Mouse (Mus musculus): ENCODE data around the gene Flad1. TPM values are rescaled to one million over a fixed set of nuclear protein-coding genes. Genes with fewer than 3 reads are reported as not detected.

Flad1 gene
- total and polyA plus RNA-seq, 2 experiments = 29.0 to 67.3 TPM

DNA sequence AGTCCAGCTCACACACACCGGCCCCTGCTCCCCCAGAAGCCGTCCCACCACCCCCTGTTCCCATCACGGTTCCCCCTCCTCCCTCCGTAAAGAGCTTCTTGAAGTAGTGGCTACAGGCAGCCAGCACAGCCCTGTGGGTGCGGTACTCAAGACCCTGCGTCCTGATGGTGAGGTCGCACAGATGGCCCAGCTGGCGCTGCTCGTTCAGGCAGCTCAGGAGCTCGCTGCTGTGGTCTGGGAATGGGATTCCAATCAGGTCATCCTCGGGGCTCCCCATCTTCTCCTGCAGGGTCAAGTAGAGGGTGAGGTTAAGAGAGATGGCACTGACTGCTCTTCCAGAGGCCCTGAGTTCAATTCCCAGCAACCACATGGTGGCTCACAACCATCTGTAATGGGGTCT lies 30.4 kb downstream of the Flad1 start:
- TF ChIP-seq CTCF (IDR thresholded peaks at IDR 0.05; ENCODE audit: low read depth, low read length) = no peak
- TF ChIP-seq POLR2A (IDR thresholded peaks at IDR 0.05; ENCODE audit: extremely low read depth, insufficient read depth, low read length) = no peak
- Histone ChIP-seq H3K9ac (ENCODE audit: low read depth, low read length) (no peak overlapping the region), H3K4me1 (ENCODE audit: control insufficient read depth, insufficient read depth, low read length) (no peaks in the 10 kb centered on the region; the same call in 1 of the 2 replicates), H3K79me2 (ENCODE audit: control insufficient read depth, insufficient read depth, low read length) (peaks cover 23% of the 10 kb centered on the region; the same call in 1 of the 2 replicates), H3K27me3 (ENCODE audit: control insufficient read depth, insufficient read depth, low read length) (no peaks in the 10 kb centered on the region), H3K36me3 (ENCODE audit: control insufficient read depth, insufficient read depth, low read length) (peaks cover 8% of the 10 kb centered on the region; the same call in 1 of the 2 replicates), H3K4me3 (ENCODE audit: insufficient read depth, low read depth, low read length) (no peak overlapping the region), H3K27ac (replicated peaks; ENCODE audit: insufficient read depth, low read depth, low read length) (no peak overlapping the region)
- DNase-seq (ENCODE audit: extremely low read depth, low read depth, low spot score) = no peak
- 97% methylated on average over 11 of the region's 11 CpGs for WGBS

DNA sequence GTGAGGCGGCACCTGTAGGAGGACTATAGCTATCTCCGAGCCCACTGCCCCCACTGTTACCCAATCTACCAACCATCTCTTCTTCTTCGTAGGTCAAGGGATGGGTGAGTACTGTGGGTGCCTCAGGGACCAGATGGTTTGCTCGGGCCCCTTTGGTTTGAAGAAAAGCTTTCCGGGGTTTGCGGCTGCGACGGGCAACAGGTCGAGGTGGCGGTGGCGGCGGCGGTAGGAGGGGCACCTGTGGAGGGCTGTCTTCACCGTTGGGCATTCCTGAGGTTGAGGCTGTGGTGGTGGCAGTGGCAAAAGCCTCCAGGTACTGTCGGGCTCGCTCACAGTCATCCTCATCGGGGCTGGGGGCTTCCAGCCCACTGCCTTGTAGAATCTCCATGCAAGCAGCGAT lies 31.0 kb downstream of the Flad1 start:
- Histone ChIP-seq H3K27me3 (ENCODE audit: control insufficient read depth, insufficient read depth, low read length) (no peaks in the 10 kb centered on the region), H3K4me1 (ENCODE audit: control insufficient read depth, insufficient read depth, low read length) (no peaks in the 10 kb centered on the region; the same call in 1 of the 2 replicates), H3K9ac (ENCODE audit: low read depth, low read length) (no peak overlapping the region), H3K79me2 (ENCODE audit: control insufficient read depth, insufficient read depth, low read length) (peaks cover 19% of the 10 kb centered on the region; the same call in 1 of the 2 replicates), H3K27ac (replicated peaks; ENCODE audit: insufficient read depth, low read depth, low read length) (no peak overlapping the region), H3K36me3 (ENCODE audit: control insufficient read depth, insufficient read depth, low read length) (peaks cover 6% of the 10 kb centered on the region; the same call in 1 of the 2 replicates), H3K4me3 (ENCODE audit: insufficient read depth, low read depth, low read length) (no peak overlapping the region)
- WGBS = 96% methylated on average over 18 of the region's 18 CpGs
- DNase-seq (ENCODE audit: extremely low read depth, low read depth, low spot score) = no peak
- no peak for TF ChIP-seq CTCF (IDR thresholded peaks at IDR 0.05; ENCODE audit: low read depth, low read length)
- no peak for TF ChIP-seq POLR2A (IDR thresholded peaks at IDR 0.05; ENCODE audit: extremely low read depth, insufficient read depth, low read length)

DNA sequence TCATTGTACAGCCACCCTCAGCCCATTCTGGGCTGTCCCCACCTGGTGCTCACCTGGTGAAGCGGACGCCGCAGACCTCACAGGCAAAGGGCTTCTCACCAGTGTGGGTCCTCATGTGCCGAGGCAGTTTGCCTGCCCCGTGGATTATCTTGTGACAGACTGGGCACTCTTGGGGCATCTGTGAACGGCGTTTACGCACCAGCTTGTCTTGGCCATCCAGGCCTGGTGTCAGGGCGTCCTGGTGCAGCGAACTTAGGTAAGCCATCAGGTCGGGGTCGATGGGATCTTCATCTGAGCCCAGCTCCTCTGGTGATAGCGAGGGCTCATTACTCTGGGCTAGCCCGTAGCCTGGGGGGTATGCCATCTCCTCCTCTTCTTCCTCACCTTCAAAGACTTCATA lies 31.4 kb downstream of the Flad1 start:
- 95% methylated on average over 14 of the region's 14 CpGs for WGBS
- no peaks in the 10 kb centered on the region for H3K27me3 ChIP-seq (ENCODE audit: control insufficient read depth, insufficient read depth, low read length)
- H3K9ac ChIP-seq (ENCODE audit: low read depth, low read length) = no peak overlapping the region
- no peak for TF ChIP-seq POLR2A (IDR thresholded peaks at IDR 0.05; ENCODE audit: extremely low read depth, insufficient read depth, low read length)
- no peak for TF ChIP-seq CTCF (IDR thresholded peaks at IDR 0.05; ENCODE audit: low read depth, low read length)
- H3K79me2 ChIP-seq (ENCODE audit: control insufficient read depth, insufficient read depth, low read length) = peaks cover 16% of the 10 kb centered on the region; the same call in 1 of the 2 replicates
- no peak overlapping the region for H3K27ac ChIP-seq (replicated peaks; ENCODE audit: insufficient read depth, low read depth, low read length)
- no peak overlapping the region for H3K4me3 ChIP-seq (ENCODE audit: insufficient read depth, low read depth, low read length)
- H3K36me3 ChIP-seq (ENCODE audit: control insufficient read depth, insufficient read depth, low read length) = peaks cover 6% of the 10 kb centered on the region; the same call in 1 of the 2 replicates
- DNase-seq (ENCODE audit: extremely low read depth, low read depth, low spot score) = no peak
- no peaks in the 10 kb centered on the region; the same call in 1 of the 2 replicates for H3K4me1 ChIP-seq (ENCODE audit: control insufficient read depth, insufficient read depth, low read length)

DNA sequence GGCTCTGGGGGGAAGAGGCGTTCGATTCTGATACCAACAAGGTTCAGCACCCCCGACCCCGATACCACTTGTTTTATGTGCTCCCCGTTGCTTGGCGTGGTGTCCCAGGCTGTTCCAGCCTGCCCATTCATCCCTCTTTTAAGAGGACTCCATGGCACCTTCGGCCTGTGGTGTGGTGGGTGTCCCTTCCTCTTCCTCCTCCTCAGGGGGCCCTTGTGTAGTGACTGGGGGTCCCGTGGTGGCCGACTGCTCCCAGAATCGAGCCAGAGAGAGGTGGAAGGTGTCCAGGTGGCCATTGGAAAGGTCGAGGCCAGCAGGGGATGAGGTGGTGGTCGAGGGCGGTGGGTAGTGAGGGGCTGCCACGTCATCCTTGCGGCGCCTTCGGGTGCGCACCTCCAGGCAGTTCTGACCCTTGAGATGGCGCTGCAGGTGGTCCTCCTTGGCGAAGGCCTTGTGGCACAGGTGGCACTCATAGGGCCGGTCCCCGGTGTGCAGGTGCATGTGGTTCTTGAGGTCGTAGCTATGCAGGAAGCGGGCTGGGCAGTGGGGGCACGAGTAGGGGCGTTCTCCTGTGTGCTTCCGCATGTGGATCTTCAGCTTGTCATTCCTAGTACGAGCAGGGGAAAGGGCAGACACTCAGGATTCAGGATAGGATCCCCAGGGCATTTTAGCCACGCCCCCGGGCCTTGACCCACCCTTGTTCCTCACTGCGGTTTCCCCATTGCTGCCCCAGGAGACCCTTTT lies 32.1 kb downstream of the Flad1 start:
- Histone ChIP-seq H3K4me3 (ENCODE audit: insufficient read depth, low read depth, low read length) (no peak overlapping the region), H3K4me1 (ENCODE audit: control insufficient read depth, insufficient read depth, low read length) (no peaks in the 10 kb centered on the region; the same call in 1 of the 2 replicates), H3K27ac (replicated peaks; ENCODE audit: insufficient read depth, low read depth, low read length) (no peak overlapping the region), H3K36me3 (ENCODE audit: control insufficient read depth, insufficient read depth, low read length) (peaks cover 6% of the 10 kb centered on the region; the same call in 1 of the 2 replicates), H3K27me3 (ENCODE audit: control insufficient read depth, insufficient read depth, low read length) (no peaks in the 10 kb centered on the region), H3K9ac (ENCODE audit: low read depth, low read length) (no peak overlapping the region), H3K79me2 (ENCODE audit: control insufficient read depth, insufficient read depth, low read length) (peaks cover 10% of the 10 kb centered on the region; the same call in 1 of the 2 replicates)
- 86% methylated on average over 31 of the region's 31 CpGs for WGBS
- no peak for DNase-seq (ENCODE audit: extremely low read depth, low read depth, low spot score)
- TF ChIP-seq CTCF (IDR thresholded peaks at IDR 0.05; ENCODE audit: low read depth, low read length) (no peak), POLR2A (IDR thresholded peaks at IDR 0.05; ENCODE audit: extremely low read depth, insufficient read depth, low read length) (no peak)

DNA sequence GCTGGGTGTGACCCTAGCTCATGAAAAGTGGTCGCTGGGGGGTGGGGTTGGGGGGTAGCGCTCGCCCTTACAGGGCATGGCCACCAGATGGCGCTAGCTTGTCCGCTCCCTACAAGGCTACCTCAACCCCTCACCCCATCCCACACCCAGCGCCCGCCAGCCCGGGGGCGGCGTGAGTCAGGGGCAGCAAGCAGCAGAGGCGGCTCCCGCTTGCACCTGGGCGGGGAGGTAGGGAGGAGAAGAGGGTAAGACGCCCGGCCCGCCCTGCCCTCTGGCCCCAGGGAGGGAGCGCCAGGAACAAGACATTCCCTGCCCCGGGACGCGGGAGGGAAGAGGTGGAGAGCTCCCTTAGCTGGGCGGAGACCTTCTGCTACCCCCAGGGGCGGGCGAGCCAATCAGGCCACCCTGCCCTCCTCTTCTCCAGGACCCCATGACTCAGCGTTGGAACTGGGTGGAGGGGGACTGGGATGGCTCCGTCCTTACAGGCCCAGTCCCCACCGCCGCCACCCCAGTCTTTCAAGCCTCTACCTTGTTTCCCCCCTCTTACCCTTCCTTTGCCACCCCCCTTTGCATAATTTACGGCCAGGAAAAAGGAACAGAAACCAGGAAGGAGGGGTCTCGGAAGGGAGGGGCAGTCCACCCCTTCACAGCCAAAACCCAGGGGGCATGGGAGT lies 33.1 kb downstream of the Flad1 start:
- Histone ChIP-seq H3K4me1 (ENCODE audit: control insufficient read depth, insufficient read depth, low read length) (no peaks in the 10 kb centered on the region), H3K27ac (replicated peaks; ENCODE audit: insufficient read depth, low read depth, low read length) (no peak overlapping the region), H3K79me2 (ENCODE audit: control insufficient read depth, insufficient read depth, low read length) (peaks cover under 1% of the 10 kb centered on the region; the same call in 1 of the 2 replicates), H3K4me3 (ENCODE audit: insufficient read depth, low read depth, low read length) (peak overlapping the region; percentile 33; the same call in 1 of the 2 replicates), H3K9ac (ENCODE audit: low read depth, low read length) (peak overlapping the region; percentile 43), H3K27me3 (ENCODE audit: control insufficient read depth, insufficient read depth, low read length) (no peaks in the 10 kb centered on the region), H3K36me3 (ENCODE audit: control insufficient read depth, insufficient read depth, low read length) (peaks cover 6% of the 10 kb centered on the region; the same call in 1 of the 2 replicates)
- no peak for DNase-seq (ENCODE audit: extremely low read depth, low read depth, low spot score)
- no peak for TF ChIP-seq POLR2A (IDR thresholded peaks at IDR 0.05; ENCODE audit: extremely low read depth, insufficient read depth, low read length)
- TF ChIP-seq CTCF (IDR thresholded peaks at IDR 0.05; ENCODE audit: low read depth, low read length) = peak; percentile 85
- 52% methylated on average over 25 of the region's 29 CpGs for WGBS

Measured in liver, adult 2 months (tissue).